Mouse (Mus musculus) c-Kit-positive CD71-positive TER-119-negative erythroid progenitor cells, embryonic 14.5 days (primary cell): ENCODE measurements around the gene Zfp580.
"Not testable (repeated sequence)": the region's sequence is repeated elsewhere in the genome, so short reads cannot be mapped to it uniquely, and the experiment has no call there.

Source experiments
- DNase-seq: peaks from one replicate; pipeline ENCODE4 v3.0.0-alpha.2; 2013; ENCODE audit warnings: low read depth

Gene Zfp580

DNA sequence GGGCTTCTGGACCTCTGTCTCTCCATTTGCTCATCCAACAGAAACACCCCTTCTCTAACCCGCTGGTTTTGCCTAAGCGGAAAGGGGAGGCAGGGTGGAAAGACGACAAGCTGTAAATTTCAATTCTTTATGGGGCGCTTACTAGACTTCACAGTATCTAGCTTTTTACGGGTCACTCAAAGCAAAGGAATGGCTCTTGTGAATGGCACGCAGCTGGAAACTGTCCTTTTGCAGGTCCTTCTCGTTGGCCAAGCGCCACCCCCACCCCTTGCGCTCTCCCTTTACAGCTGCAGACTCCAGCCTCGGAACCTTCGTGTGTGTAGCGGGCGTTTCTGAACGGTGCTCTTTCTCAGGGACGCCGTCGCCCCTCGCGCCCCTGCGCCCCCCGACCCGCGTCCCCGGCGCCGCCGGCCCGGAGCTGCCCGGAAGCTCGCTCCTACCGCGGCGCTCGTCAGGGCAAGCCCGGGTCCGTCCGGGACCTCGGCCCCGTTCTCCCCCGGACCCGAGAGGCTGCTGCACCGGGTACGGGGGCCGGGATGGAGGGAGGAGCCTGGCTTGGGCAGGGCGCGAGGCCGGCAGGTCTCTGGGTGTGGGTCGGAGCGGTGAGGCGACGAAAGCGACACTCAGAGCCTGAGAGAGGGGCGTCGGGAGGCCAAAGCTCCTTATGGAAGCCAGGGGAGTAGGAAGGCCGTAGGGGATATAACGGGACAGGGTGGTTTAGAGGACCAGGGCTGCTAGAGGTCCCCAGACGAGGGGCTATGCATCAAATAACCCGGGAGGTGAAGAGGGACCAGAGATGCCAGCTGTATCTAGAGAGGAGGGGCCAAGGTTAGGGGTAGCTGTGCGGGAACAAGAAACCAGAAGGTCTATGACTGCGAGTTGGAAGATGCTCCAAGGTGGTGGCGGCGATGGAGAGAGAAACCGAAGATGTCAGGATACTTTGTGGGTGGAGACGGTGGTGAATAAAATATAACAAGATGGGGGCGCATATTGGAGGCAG, at the start of gene Zfp580:
Zfp580 (plus strand) TSS at position 346 of the 1,000 bp plus-strand sequence.
- DNase-seq: no peak

DNA sequence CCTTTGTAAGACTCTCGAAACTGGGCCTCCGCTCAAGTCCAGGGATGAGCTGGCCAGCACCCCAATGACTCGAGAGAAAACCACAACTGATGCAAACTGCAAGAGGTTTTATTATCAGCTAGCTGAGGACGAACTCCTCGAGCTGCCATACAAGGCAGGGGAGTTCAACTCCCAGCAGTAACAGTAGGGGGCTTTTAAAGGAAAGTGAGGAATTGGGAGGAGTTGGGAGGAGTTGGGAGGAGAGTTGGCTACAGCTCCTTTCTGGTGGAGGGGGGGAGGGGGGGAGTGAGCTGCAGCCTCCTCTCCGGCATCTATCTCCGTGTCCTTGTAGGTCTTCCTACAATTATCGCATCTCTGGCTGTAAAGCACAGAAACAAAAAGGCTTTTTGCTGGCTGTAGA, 48.5 kb upstream of the Zfp580 start:
- DNase-seq: not testable (repeated sequence)

DNA sequence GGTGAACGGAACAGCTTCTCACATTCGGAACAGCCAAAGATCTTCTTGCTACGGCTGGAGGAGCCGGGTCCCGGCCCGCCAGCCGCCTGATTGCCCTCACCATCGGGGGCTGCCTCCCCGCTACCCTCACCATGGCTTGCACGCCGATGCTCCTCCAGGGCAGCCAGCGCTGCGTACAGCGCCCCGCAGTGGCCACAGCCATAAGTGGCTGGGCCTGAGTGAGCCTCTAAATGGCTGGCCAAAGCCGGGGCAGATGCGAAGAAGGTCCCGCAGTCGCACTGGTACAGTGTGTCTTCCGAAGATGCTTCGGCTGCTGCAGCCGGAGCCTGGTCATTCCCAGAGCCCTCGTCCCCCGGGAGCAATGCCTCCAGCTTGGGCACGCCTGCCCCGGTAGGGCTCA, 43.1 kb upstream of the Zfp580 start:
- no peak for DNase-seq

DNA sequence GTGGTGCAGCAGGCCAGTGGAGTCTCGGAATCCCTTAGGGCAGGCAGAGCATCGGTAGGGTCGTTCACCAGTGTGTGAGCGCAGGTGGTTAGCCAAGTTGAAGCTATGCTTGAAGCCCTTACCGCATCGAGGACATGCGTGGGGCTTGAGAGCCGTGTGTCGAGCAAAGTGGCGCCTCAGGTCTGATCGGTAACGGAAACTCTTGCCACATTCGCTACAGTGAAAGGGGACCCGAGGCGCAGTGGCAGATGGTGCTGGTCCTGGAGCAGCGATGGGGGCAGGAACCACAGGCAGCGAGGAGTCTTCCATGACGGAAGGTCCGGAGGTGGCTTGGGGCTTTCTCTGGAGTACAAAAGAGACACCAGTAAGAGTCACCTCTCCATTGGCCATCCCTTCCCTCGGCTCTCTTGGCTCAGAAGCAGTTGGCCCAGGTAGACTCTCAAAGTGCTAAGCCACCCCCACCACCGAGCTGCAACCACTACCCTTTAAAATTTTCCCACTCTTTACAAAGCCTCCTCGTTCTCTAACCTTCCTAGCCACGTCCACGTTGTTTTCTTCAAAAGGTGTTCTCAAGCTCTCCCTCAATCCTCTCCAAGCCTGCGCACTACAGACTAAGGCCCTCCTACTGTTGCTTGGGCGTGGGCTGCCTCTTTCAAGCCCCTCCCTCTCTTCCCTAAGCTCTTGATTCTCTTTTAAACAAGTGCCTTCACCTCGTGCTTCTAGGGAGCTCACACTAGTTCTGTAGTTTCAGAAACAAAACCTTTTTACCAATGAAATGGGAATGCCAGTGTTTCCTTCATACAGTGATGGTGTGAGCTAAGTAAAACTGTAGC, 38.4 kb upstream of the Zfp580 start:
- DNase-seq: no peak

DNA sequence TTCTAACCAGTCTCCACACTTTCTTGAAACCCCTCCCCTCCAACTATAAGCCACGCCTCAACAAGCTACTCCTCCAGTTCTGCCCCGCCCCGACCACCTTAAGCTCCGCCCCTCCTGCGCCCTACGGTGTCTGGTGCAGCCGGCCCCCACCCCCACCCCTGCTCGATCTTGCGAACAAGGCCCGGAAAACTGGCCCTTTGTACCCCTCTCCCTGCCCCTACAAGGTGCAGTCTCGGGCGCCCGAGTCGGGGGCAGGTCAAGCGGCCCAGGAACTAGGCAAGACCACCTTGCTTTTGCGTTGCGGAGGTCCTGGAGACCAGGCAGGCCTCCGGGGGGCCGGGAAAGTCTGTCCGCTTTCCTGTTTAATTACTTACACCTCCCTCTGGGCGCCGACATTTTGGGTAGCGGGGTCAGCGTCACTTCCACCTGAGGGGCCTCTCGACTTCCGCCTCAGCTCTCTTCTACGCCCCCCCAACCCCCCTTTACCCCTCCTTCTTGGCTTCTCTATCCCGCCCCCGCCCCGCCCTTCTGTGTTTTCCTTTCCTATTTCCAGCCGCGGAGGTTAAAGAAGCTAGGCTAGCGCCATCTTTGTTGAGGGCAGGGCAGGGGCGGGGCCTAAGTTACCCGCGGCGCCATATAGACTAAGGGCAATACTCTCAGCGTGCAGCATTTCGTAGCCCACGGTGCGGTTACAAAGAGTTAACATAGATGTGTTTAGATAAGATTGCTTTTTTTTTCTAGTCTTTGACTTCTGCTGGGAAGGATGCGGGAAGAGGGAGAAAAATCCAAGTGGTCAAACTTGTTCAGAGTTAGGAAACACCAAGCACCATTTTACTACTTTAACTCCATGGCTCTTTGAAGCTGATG, 36.9 kb upstream of the Zfp580 start, which contains the start of the genes Zfp524 and Fiz1:
Zfp524 (plus strand) TSS at position 165 of the 867 bp plus-strand sequence.
Fiz1 (minus strand) TSS at position 447 of the 867 bp plus-strand sequence.
- peak; percentile 97 for DNase-seq

DNA sequence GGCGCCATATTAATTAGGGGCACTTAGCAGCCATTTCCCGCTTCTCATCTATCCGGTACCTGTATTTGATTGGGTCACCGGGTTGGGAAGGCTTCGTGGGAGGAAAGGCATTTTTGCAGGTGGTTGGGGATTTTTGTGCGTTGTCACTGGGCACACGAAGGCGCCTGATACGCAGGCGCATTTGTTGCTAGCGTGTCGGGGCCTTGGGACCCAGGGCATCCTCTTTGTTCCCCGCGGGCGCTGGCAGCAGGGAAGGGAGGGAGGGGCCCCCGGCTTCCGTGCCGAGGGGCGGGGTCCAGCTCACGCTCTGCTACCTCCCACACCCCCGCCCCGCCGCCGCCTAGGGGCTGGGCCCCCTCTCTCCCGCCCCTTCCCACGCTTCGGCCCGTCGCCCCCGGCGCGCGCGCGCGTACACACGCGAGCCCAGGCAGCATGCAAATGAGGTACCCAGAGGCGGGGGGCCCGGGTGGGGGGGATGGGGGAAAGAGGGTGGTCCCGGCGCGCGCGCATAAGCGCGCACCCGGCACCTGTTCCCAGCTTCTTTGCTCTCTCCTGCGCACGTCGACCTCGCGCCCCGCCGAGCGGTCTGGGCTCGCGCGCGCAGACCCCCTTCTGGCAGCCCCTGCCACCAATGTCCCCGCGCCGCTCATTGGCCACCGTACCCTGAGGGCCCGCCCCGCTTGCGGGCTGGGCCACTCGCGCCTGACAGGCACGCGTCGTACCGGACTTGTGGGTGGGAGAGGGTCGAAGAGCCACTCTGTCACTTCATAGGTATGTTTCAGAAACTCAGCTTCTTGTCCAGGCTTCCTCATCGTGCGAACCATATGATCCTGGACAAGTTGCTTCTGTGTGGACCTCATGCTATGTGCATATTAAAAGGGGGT, 36.0 kb upstream of the Zfp580 start, which contains the start of gene Gm44973:
Gm44973 (plus strand) TSS at position 379 of the 884 bp plus-strand sequence.
- DNase-seq: peak; percentile 90

DNA sequence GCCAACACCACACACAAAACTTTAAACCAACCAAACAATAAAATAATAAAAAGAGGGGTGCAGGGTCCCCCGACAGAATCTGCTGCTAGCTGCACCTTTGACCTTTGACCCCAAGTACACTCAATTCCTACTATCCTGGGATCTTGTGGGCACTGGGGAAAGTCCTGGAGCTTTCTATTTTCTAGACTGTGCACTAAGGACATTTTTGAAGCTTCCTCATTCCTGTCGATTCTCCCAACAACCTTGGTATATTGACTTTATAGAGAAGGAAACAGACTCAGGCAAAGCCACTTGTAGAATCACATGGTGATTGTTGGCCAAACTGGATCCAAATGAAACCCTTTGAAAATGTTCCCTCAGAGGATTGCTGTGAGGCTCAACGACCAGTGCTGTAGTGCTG, 35.3 kb upstream of the Zfp580 start:
- DNase-seq: no peak

DNA sequence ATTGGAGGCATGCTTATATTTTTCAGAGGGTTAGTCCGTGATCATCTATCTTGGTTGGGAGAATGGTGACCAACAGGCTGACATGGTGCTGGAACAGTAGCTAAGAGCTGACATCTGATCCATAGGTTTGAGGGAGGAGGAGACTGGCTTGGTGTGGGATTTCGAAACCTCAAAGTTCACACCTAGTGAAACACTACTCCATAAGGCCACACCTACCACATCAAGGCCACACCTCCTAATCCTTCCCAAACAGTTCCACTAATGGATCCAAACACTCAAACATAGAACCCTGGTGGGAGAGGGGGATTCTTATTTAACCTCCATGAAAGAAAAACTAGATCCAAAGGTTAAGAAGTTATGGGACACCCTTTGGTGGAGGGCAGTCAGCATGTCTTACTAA, 34.4 kb upstream of the Zfp580 start:
- no peak for DNase-seq

DNA sequence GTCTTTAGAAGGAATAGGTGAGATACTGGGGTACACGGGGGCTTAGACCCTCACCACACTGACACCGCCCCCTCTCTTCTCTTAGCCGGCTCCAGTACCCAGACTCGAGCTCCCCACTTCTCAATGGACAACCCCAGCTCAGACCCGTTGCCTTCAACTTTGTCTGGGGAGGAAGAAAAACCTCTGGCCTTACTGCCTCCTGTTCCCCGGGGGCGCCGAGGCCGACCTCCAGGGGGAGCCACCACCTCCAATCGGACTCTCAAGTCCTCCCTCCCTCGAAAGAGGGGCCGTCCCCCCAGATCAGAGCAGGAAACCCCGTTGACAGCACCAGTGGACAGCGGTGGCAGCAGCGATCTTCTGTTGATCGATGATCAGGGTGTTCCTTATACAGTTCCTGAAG, 34.0 kb upstream of the Zfp580 start:
- DNase-seq: no peak

DNA sequence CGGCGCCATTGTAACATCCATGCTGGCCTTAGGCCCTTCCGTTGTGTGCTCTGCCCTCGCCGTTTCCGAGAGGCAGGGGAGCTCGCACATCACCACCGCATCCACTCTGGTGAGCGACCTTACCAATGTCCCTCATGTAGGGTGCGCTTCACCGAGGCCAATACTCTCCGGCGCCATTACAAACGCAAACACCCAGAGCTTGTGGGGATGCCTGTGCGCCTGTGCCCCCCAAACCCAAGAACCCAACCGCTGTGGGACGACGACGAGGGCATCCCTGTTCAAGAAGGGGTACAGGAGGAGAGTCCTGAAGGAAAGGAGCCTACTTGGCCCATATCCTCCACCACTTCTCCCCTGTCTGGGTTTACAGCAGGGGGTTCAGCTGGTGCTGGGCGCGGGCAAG, 33.4 kb upstream of the Zfp580 start:
- no peak for DNase-seq

DNA sequence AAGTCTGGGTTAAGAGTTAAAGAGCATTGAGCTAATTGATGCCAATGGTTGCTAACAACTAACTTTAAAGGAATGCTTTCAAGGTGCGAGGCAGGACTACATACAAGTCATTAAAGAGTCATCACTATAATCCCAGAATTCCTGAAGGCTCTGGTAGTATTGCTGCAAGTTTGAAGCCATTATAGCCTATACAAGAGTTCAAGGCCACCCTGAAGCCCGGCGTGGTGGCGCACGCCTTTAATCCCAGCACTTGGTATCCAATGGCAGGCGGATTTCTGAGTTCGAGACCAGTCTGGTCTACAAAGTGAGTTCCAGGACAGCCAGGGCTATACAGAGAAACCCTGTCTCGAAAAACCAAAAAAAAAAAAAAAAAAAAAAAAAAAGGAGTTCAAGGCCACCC, 31.8 kb upstream of the Zfp580 start:
- not testable (repeated sequence) for DNase-seq

DNA sequence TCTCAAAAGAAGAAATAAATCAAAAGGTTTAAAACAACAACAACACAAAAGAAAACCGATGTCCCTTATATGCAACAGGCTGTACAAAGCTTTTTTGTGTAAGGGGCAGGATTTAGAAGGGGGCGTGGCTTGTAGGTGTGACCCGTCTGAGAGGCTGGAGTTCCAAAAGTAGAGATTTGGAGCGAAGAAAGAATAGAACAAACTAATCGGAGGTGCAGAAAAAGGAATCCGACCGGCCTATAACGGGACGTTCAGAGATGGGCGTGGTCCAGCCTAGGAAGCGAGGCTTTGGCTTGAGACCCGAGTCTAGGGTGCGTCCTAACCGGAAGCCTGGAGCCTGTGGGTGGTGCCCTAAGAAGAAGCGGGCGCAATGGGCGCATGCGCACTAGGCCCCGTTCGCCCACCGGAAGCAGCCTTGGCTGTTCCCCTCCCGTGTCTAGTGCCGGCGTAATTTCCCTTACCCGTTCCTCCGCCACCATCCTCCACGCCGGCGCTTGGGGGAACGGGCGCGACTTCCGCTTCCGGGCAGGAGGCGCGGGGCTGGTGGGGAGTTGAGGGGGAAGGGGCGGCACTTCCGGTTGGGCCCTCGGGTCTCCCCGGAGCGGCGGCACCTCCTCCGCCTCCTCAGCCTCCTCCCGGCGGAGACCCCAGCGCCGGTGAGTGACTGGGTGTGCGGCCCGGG, 31.2 kb upstream of the Zfp580 start, which contains the start of the genes Zfp865 and Ccdc106:
Zfp865 (plus strand) TSS at position 377 of the 682 bp plus-strand sequence.
Ccdc106 (plus strand) TSS at position 554 of the 682 bp plus-strand sequence.
- peak; percentile 97 for DNase-seq

DNA sequence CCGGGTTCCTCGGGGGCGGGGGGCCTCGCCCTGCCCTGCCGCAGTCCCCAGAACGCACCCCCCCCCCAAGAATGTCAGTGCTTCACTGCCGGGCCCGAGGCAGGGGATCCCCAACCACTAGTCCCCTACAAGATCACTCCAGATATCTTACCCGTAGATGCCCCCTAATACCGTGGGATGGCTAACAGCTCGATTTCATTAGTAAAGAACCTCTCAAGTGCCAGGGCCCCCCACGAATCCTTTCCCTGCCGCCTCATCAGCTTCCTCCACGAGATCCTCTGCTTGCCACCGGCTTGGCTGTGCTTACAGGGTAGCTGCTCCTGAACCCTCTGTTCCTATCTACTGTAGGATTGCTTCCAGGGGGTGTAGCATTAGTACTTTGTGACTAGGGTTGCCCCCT, 30.7 kb upstream of the Zfp580 start:
- DNase-seq: no peak

DNA sequence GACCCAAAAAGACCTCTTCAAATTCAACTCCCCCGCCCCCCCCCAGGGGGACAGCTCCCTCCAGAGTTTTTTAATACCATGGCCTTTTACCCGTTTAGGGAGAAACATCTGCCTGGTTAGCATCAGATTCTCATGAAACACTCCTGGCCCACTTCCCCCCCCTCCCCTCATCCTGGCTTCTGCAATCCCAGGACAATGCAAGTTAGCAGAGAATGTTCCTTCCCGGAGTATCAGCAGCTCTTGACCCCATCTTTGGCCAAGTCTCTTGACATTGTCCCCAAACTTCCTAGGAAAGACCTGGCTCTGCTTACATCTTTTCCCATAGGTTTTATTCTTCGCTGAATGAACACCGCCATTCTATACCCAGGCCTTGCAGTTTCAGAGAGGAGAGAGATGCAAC, 30.1 kb upstream of the Zfp580 start:
- DNase-seq: no peak

DNA sequence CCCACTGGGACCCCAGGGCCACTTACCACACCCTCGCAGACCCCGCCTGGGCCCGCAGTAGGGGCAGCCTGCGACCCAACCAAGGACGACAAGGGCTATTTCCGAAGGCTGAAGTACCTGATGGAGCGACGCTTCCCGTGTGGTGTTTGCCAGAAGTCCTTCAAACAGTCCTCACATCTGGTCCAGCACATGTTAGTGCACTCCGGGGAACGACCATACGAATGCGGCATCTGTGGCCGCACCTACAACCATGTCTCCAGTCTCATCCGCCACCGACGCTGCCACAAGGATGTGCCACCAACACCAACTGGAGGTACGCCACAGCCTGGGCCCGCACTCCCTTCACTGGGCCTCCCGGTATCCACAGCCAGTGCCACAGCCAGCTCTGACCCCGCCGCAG, 21.8 kb upstream of the Zfp580 start:
- DNase-seq: no peak

DNA sequence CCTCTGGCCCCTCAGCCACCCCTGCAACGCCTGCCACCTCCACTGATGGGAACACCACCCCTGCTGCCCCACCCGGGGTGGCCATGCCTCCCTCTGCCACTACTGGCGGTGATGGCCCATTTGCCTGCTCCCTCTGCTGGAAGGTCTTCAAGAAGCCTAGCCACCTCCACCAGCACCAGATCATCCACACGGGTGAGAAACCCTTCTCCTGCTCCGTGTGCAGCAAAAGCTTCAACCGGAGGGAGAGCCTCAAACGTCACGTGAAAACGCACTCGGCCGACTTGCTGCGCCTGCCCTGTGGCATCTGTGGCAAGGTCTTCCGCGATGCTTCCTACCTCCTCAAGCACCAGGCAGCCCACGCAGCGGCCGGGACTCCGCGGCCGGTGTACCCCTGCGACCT, 21.4 kb upstream of the Zfp580 start:
- no peak for DNase-seq

DNA sequence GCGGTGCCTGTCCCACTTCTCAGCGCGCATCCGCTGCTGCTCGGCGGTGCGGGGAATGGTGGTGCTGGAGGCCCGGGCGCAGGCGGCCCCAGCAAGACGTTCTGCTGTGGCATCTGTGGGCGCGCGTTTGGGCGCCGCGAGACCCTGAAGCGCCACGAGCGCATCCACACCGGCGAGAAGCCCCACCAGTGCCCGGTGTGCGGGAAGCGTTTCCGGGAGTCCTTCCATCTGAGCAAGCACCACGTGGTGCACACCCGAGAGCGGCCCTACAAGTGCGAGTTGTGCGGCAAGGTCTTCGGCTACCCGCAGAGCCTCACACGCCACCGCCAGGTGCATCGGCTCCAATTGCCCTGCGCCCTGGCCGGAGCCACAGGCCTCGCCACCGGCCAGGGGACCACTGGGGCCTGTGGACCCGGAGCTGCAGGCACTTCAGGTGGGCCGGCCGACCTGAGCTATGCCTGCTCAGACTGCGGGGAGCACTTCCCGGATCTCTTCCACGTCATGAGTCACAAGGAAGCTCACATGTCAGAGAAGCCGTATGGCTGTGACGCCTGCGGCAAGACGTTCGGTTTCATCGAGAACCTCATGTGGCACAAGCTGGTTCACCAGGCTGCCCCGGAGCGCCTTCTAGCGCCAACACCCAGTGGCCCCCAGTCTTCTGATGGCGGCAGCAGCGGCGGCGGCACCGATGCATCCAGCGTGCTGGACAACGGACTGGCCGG, 20.6 kb upstream of the Zfp580 start:
- no peak for DNase-seq

DNA sequence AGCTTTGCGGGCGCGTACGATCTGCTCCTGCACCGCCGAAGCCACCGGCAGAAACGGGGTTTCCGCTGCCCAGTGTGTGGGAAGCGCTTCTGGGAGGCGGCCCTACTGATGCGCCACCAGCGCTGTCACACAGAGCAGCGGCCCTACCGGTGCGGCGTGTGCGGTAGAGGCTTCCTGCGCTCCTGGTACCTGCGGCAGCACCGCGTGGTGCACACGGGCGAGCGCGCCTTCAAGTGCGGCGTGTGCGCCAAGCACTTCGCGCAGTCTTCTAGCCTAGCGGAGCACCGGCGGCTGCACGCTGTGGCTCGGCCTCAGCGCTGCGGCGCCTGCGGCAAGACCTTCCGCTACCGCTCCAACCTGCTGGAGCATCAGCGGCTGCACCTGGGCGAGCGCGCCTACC, 19.8 kb upstream of the Zfp580 start:
- no peak for DNase-seq

DNA sequence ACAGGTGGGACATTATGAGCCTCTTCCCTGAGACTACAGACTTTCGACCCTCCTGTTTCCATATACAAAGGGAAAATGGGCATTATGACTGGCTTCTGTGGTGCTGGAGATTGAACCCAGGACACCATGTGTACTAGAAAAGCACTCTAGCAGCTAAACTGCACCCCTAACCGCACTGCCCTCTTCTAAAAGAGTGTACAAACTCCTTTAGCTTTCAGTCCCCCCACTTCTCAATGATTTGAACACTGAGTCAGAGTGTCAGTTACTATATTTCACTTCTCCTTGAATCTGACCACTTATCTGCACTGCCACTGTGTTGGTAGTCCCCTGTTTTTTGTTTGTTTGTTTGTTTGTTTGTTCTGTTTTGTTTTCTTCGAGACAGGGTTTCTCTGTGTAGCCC, 17.5 kb upstream of the Zfp580 start, which contains the start of gene 4632433K11Rik:
4632433K11Rik (plus strand) TSS at position 301 of the 400 bp plus-strand sequence.
- no peak for DNase-seq
